Mouse (Mus musculus): ENCODE results near the gene Lhfp. TPM values are rescaled to one million over a fixed set of nuclear protein-coding genes. Genes with fewer than 3 reads are reported as not detected.
"Not testable (repeated sequence)": the region's sequence is repeated elsewhere in the genome, so short reads cannot be mapped to it uniquely, and the experiment has no call there.

The Lhfp gene
- polyA plus RNA-seq, 1 experiment from 2014 or later, result 89.7 TPM

DNA sequence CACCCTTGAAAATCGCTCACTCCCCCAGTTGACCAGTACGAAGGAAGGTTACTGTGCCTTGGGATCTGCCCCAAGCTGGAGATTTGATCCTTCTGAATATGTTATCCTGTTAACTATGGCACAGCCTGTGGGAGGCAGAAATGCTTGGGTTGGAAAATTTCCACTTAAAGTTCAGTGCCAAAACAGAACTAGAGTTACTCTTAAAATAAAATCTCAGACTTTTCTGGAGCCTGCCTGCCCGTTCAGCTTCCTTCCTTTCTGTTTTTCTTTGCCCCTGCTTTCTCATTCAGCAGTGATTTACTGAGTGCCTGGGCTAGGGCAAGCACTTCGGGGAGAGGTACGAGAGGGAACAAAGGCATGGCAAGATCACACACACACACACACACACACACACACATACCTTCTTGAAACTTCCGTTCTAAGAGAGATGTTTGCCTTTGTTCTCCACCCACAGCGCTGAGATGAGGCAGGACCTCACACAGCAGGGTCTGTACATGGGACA, 217.4 kb downstream of the Lhfp start:
- peak; percentile 87 for ATAC-seq (ENCODE audit: low FRiP score, low TSS enrichment)
- Histone ChIP-seq H3K36me3 (ENCODE audit: control insufficient read depth, insufficient read depth, low read length) (no peaks in the 10 kb centered on the region), H3K27me3 (ENCODE audit: control insufficient read depth, insufficient read depth, low read length) (no peaks in the 10 kb centered on the region), H3K9me3 (ENCODE audit: control insufficient read depth, low read length) (no peaks in the 10 kb centered on the region), H3K27ac (ENCODE audit: low read depth, low read length) (peak overlapping the region; percentile 85), H3K9ac (ENCODE audit: low read depth, low read length) (0 out of 2 replicates have a peak overlapping the region, but pooled peaks have one; percentile 31), H3K4me2 (replicated peaks; ENCODE audit: low read depth, low read length) (no peak overlapping the region), H3K4me3 (ENCODE audit: low read length) (no peak overlapping the region), H3K4me1 (ENCODE audit: control insufficient read depth, insufficient read depth, low read length) (peaks cover 11% of the 10 kb centered on the region)
- 6% methylated on average over 7 of the region's 7 CpGs for WGBS

DNA sequence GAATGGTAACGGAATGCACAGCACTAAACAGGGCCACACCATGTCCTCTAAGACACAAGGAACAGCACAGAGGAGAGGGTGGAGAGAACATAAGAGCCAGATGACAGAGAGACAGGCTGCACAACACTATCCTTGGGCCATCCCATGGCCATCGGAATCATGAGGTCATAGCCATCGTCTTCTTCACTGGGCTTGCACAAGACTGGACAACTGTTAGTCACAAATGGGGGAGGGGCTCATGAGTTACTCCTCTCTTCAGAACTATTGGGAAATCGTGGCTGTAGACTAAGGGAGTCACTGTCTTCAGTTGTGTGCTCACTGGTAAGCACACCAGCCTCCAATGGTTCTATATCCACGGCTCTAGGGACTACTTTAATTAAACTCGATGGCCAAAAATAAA, 224.8 kb downstream of the Lhfp start:
- H3K4me3 ChIP-seq (ENCODE audit: low read length), result no peak overlapping the region
- no peaks in the 10 kb centered on the region for H3K36me3 ChIP-seq (ENCODE audit: control insufficient read depth, insufficient read depth, low read length)
- no peaks in the 10 kb centered on the region for H3K27me3 ChIP-seq (ENCODE audit: control insufficient read depth, insufficient read depth, low read length)
- 93% methylated on average over 6 of the region's 6 CpGs for whole genome bisulfite sequencing
- H3K27ac ChIP-seq (ENCODE audit: low read depth, low read length), result no peak overlapping the region
- ATAC-seq (ENCODE audit: low FRiP score, low TSS enrichment), result no peak
- no peak overlapping the region for H3K4me2 ChIP-seq (replicated peaks; ENCODE audit: low read depth, low read length)
- H3K9me3 ChIP-seq (ENCODE audit: control insufficient read depth, low read length), result no peaks in the 10 kb centered on the region
- H3K9ac ChIP-seq (ENCODE audit: low read depth, low read length), result no peak overlapping the region
- peaks cover 6% of the 10 kb centered on the region; the same call in 1 of the 2 replicates for H3K4me1 ChIP-seq (ENCODE audit: control insufficient read depth, insufficient read depth, low read length)

DNA sequence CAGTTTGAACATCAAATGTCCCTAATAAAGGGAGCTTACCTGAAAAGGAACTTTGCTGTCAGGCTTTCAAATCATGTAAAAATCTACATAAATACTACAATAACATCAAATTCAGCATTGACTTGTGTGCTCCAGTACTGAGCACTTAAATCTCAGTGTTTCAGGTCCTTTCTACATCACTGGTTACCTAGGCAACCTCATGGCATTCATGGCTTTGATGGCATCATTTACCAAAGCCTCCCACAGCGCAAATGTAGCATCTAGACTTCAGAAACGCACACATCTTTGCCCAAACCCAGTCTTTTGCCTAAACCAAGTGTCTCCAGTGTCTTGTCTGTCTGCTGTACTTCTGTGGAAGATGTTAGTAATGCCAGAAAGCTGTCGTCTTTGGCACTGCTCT, 225.7 kb downstream of the Lhfp start:
- peaks cover 6% of the 10 kb centered on the region; the same call in 1 of the 2 replicates for H3K4me1 ChIP-seq (ENCODE audit: control insufficient read depth, insufficient read depth, low read length)
- no peak overlapping the region for H3K4me2 ChIP-seq (replicated peaks; ENCODE audit: low read depth, low read length)
- H3K4me3 ChIP-seq (ENCODE audit: low read length), result no peak overlapping the region
- H3K36me3 ChIP-seq (ENCODE audit: control insufficient read depth, insufficient read depth, low read length), result no peaks in the 10 kb centered on the region
- 87% methylated on average over 3 of the region's 3 CpGs for WGBS
- no peak overlapping the region for H3K27ac ChIP-seq (ENCODE audit: low read depth, low read length)
- ATAC-seq (ENCODE audit: low FRiP score, low TSS enrichment), result no peak
- no peak overlapping the region for H3K9ac ChIP-seq (ENCODE audit: low read depth, low read length)
- H3K9me3 ChIP-seq (ENCODE audit: control insufficient read depth, low read length), result no peaks in the 10 kb centered on the region
- H3K27me3 ChIP-seq (ENCODE audit: control insufficient read depth, insufficient read depth, low read length), result no peaks in the 10 kb centered on the region

DNA sequence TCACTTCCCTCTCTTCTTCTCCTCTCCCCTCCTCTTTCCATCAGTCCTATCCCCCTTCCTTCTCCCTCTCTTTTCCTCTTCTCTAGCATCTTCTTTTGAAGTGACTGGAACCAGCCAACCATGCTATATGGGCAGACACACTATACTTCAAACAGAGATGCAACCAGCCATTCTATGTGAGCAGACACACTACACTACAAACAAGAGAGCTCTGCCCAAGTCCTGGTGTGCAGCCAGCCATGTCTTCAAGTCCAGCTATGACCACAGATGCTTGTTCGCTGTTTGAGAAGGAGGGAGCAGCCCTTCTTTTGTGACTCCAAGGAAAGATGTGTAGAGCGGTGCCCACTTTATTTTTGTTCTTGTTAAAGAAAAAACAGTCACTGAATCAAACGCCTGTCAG, 231.9 kb downstream of the Lhfp start:
- Histone ChIP-seq H3K27ac (ENCODE audit: low read depth, low read length) (no peak overlapping the region), H3K4me2 (replicated peaks; ENCODE audit: low read depth, low read length) (no peak overlapping the region), H3K27me3 (ENCODE audit: control insufficient read depth, insufficient read depth, low read length) (no peaks in the 10 kb centered on the region), H3K4me3 (ENCODE audit: low read length) (no peak overlapping the region), H3K9me3 (ENCODE audit: control insufficient read depth, low read length) (no peaks in the 10 kb centered on the region), H3K36me3 (ENCODE audit: control insufficient read depth, insufficient read depth, low read length) (no peaks in the 10 kb centered on the region), H3K9ac (ENCODE audit: low read depth, low read length) (no peak overlapping the region), H3K4me1 (ENCODE audit: control insufficient read depth, insufficient read depth, low read length) (peaks cover 9% of the 10 kb centered on the region; the same call in 1 of the 2 replicates)
- ATAC-seq (ENCODE audit: low FRiP score, low TSS enrichment), result peak; percentile 85; the same call in 1 of the 2 replicates
- 69% methylated on average over 3 of the region's 3 CpGs for WGBS

DNA sequence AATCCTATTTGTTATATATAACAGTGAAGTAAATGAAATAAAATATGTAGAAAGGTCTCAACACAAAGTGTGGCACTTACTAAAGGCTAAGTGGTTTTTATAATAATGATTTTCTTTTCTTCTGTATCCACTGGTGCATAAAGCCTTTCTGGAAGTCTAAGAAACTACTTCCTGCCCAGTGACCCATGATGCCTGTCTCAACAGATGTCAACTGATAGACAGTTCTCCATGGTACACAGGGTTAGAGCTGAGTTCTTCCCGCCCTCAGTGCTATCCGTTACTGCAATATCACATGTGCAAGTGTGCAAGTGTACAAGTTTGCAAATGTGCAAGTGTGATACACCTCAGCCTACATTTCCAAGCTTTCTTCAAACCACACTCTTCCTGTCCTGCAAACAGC, 236.7 kb downstream of the Lhfp start:
- no peak overlapping the region for H3K27ac ChIP-seq (ENCODE audit: low read depth, low read length)
- 0 out of 2 replicates have a peak, but pooled peaks cover 4% of the 10 kb centered on the region for H3K4me1 ChIP-seq (ENCODE audit: control insufficient read depth, insufficient read depth, low read length)
- no peak overlapping the region for H3K4me2 ChIP-seq (replicated peaks; ENCODE audit: low read depth, low read length)
- no peak overlapping the region for H3K9ac ChIP-seq (ENCODE audit: low read depth, low read length)
- no peaks in the 10 kb centered on the region for H3K36me3 ChIP-seq (ENCODE audit: control insufficient read depth, insufficient read depth, low read length)
- 47% methylated on average over 2 of the region's 2 CpGs for WGBS
- H3K4me3 ChIP-seq (ENCODE audit: low read length), result no peak overlapping the region
- ATAC-seq (ENCODE audit: low FRiP score, low TSS enrichment), result no peak
- H3K27me3 ChIP-seq (ENCODE audit: control insufficient read depth, insufficient read depth, low read length), result no peaks in the 10 kb centered on the region
- H3K9me3 ChIP-seq (ENCODE audit: control insufficient read depth, low read length), result no peaks in the 10 kb centered on the region

DNA sequence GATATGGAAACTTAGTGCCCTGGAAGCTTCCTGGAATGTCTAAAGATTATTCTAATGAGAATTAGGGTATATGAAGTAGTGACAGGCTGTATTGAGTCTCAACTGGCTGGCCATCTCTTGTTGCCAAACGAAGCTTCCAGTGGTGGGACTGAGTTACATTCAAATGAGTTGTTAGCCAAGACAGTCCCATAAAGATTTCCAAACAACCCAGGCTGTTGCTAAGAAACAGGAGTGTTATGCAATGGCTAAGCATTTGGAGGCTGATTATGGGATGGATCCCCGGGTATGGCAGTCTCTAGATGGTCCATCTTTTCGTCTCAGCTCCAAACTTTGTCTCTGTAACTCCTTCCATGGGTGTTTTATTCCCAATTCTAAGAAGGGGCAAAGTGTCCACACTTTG, 240.7 kb downstream of the Lhfp start:
- H3K36me3 ChIP-seq (ENCODE audit: control insufficient read depth, insufficient read depth, low read length); H3K4me3 ChIP-seq (ENCODE audit: low read length); H3K4me1 ChIP-seq (ENCODE audit: control insufficient read depth, insufficient read depth, low read length); H3K27ac ChIP-seq (ENCODE audit: low read depth, low read length); H3K9me3 ChIP-seq (ENCODE audit: control insufficient read depth, low read length); H3K27me3 ChIP-seq (ENCODE audit: control insufficient read depth, insufficient read depth, low read length); H3K4me2 ChIP-seq (replicated peaks; ENCODE audit: low read depth, low read length); H3K9ac ChIP-seq (ENCODE audit: low read depth, low read length); ATAC-seq (ENCODE audit: low FRiP score, low TSS enrichment): not testable (repeated sequence)
- WGBS, result 87% methylated on average over 3 of the region's 3 CpGs

DNA sequence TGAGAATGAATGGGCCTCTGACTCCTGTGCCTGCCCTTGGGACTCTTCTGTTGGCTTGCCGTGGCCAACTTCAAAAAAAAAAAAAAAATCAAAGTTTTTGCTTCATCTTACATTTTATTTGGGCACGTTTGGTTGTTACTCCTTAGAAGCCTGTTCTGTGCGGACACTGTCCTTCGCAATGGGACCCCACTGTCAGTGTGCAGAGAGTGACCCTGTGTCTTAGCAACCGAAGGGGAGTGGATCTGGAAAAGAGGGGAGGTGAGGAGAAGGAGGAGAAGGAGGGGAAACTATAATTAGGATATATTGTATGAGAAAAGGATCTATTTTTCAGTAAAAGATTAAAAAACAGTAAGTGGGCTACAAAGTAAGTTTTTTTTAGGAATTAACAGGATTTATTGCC, 242.7 kb downstream of the Lhfp start:
- WGBS, result 71% methylated on average over 5 of the region's 5 CpGs
- Histone ChIP-seq H3K36me3 (ENCODE audit: control insufficient read depth, insufficient read depth, low read length) (no peaks in the 10 kb centered on the region), H3K9me3 (ENCODE audit: control insufficient read depth, low read length) (no peaks in the 10 kb centered on the region), H3K27me3 (ENCODE audit: control insufficient read depth, insufficient read depth, low read length) (no peaks in the 10 kb centered on the region), H3K27ac (ENCODE audit: low read depth, low read length) (peak overlapping the region; percentile 69; the same call in 1 of the 2 replicates), H3K4me2 (replicated peaks; ENCODE audit: low read depth, low read length) (no peak overlapping the region), H3K9ac (ENCODE audit: low read depth, low read length) (no peak overlapping the region), H3K4me3 (ENCODE audit: low read length) (no peak overlapping the region), H3K4me1 (ENCODE audit: control insufficient read depth, insufficient read depth, low read length) (0 out of 2 replicates have a peak, but pooled peaks cover 6% of the 10 kb centered on the region)
- ATAC-seq (ENCODE audit: low FRiP score, low TSS enrichment), result no peak; the same call in 1 of the 2 replicates

DNA sequence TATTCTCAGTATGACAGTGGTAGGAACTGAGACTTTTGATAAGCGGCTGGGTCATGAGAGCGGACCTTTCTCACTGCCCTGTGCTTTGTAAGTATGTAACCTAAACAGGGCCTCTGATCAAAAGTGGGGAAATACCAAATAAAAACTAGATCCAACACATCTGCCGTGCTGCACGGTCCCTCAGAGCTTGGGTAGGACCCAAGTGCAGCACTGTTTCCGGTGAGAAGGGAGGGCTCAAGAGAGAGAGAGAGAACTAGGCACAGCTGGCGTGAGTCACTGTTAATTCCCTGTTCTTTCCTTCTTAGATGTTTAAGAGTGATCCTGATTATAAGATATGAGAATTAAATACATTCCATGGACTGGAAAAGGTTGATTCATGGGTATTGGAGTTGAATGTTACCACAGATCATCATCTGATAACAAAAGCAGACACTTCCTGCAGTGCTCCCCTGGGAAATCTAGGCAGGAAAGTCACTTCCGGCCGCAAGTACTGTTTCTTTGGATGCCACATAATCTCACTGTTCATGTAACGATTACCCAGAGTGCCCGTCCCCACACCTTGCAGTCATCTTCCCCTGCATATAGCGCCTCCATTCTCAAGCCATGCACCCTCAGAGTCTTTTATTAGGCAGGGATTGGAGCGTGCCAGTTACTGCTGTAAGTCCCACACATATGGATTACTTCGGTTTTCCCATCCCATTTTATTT, 243.3 kb downstream of the Lhfp start:
- H3K4me2 ChIP-seq (replicated peaks; ENCODE audit: low read depth, low read length), result no peak overlapping the region
- no peak overlapping the region for H3K9ac ChIP-seq (ENCODE audit: low read depth, low read length)
- ATAC-seq (ENCODE audit: low FRiP score, low TSS enrichment), result peak; percentile 89
- H3K4me3 ChIP-seq (ENCODE audit: low read length), result no peak overlapping the region
- H3K27me3 ChIP-seq (ENCODE audit: control insufficient read depth, insufficient read depth, low read length), result no peaks in the 10 kb centered on the region
- no peaks in the 10 kb centered on the region for H3K36me3 ChIP-seq (ENCODE audit: control insufficient read depth, insufficient read depth, low read length)
- H3K27ac ChIP-seq (ENCODE audit: low read depth, low read length), result peak overlapping the region; percentile 53; the same call in 1 of the 2 replicates
- peaks cover 10% of the 10 kb centered on the region; the same call in 1 of the 2 replicates for H3K4me1 ChIP-seq (ENCODE audit: control insufficient read depth, insufficient read depth, low read length)
- no peaks in the 10 kb centered on the region for H3K9me3 ChIP-seq (ENCODE audit: control insufficient read depth, low read length)
- WGBS, result 56% methylated on average over 13 of the region's 13 CpGs

DNA sequence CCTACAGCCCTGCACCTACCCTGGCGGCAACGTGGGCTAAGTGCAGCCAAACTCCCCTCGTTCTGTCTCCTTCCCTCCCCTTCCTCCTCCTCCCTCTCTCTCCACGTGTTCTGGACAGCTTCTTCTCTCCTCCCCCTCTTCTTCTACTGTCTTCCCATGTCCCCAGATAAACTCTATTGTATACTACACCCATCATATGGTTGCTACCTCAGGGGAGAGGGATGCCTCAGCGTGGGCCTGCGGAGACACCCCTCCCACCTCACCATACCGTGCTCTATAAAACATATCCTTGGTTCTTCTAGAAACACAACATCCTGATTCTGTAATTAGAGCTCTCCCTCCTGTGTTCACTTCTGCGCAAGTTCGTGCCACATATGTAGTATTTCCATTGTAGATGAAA, 247.3 kb downstream of the Lhfp start:
- Histone ChIP-seq H3K36me3 (ENCODE audit: control insufficient read depth, insufficient read depth, low read length) (no peaks in the 10 kb centered on the region), H3K27me3 (ENCODE audit: control insufficient read depth, insufficient read depth, low read length) (no peaks in the 10 kb centered on the region), H3K4me3 (ENCODE audit: low read length) (no peak overlapping the region), H3K27ac (ENCODE audit: low read depth, low read length) (peak overlapping the region; percentile 47; the same call in 1 of the 2 replicates), H3K9ac (ENCODE audit: low read depth, low read length) (no peak overlapping the region), H3K4me2 (replicated peaks; ENCODE audit: low read depth, low read length) (no peak overlapping the region), H3K9me3 (ENCODE audit: control insufficient read depth, low read length) (no peaks in the 10 kb centered on the region), H3K4me1 (ENCODE audit: control insufficient read depth, insufficient read depth, low read length) (peaks cover 19% of the 10 kb centered on the region)
- ATAC-seq (ENCODE audit: low FRiP score, low TSS enrichment), result no peak
- WGBS, result 39% methylated on average over 9 of the region's 9 CpGs
